Mouse (Mus musculus) CD4-positive naive resting alpha-beta T cell, adult 57 days (primary cell): ENCODE measurements around the gene Togaram2. TPM values are rescaled to one million over a fixed set of nuclear protein-coding genes. Genes with fewer than 3 reads are reported as not detected.

ENCODE experiments used
- total RNA-seq: library from RNA; stranded (reverse); gene quantifications from one replicate; pipeline ENCODE4 v1.2.4, GENCODE M21; 2023

Togaram2 gene
- total RNA-seq, result not detected

DNA sequence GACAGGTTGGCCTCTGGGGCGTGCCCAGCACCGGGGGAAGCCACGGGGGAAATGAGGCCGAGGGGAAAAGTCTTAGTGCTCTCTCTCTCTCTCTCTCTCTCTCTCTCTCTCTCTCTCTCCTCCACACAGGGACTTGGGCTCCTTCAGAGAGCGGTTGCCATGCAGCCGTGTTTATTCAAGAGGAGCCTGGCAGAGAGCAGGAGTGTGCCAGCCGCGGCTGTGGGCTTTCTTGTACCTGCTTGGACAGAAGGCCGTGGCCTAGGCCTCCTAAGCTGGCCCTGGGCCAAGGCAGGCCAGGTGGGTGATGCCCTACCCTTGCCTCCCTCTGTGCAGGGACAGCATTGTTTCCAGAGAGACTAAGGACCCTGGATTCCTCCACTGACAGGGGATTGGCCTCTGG lies at the start of gene Togaram2:
Togaram2 (plus strand) TSS at position 170 of the 400 bp plus-strand sequence.

DNA sequence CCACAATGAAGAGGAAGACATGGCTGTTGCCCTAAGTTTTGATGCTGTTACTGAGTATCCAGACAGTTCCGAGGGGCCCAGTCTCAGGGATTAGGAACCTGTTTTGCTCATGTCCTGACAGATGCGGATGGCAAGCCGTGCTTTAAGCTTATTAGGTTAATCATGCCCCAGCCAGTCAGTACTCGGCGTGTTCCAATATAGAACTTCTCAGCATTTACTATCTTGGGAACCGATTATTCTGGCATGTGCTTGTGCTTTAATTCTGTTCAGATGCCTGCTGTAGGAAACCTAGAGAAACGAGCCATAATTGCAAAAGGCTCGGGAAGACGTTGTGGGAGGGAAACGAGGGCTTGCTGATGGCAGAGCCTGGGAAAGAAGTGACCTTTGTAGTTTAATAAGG lies 79.8 kb downstream of the Togaram2 start, which contains the start of gene Pcare:
Pcare (minus strand) TSS at position 64 of the 400 bp plus-strand sequence.

DNA sequence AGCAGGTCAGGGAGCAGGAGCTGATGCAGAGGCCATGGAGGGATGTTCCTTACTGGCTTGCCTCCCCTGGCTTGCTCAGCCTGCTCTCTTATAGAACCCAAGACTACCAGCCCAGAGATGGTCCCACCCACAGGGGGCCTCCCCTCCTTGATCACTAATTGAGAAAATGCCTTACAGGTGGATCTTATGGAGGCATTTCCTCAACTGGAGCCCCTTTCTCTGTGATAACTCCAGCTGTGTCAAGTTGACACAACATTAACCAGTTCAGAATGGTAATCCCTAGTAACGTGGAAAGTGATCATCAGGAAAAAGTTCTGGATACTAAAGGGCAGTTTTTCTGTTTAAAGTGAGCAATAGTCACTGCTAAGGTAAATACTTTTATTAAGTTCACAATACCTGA lies 95.1 kb downstream of the Togaram2 start, which contains the start of gene Clip4:
Clip4 (plus strand) TSS at position 301 of the 400 bp plus-strand sequence.

Other genes starting within 250 kb of the Togaram2 start
- 61.9 TPM for gene Gm4707, start 213.3 kb upstream of the Togaram2 start, total RNA-seq
- 239 TPM for gene Smchd1, start 197.9 kb upstream of the Togaram2 start, total RNA-seq
- gene Ndc80, start 146.4 kb upstream of the Togaram2 start, total RNA-seq, result 18.7 TPM
- gene Spdya, start 121.2 kb upstream of the Togaram2 start, total RNA-seq, result not detected
- gene Wdr43, start 57.4 kb upstream of the Togaram2 start, total RNA-seq, result 137 TPM
- not detected for gene Pcare, start 79.6 kb downstream of the Togaram2 start, total RNA-seq
- not detected for gene Clip4, start 95.2 kb downstream of the Togaram2 start, total RNA-seq